Mouse (Mus musculus) spleen, adult 10 weeks (tissue): ENCODE data around the gene Tc2n. TPM values are rescaled to one million over a fixed set of nuclear protein-coding genes. Genes with fewer than 3 reads are reported as not detected.

Source experiments
- polyA plus RNA-seq: library from polyadenylated mRNA; stranded (reverse); fragments of 350-450 nt; fragmentation: Illumina TruSeq; extraction: RNeasy Lipid Tissue Mini Kit (QIAGEN cat#74804); gene quantifications from one replicate; pipeline ENCODE4 v1.2.3, GENCODE M21; 2015; ENCODE audit warnings: low replicate concordance; ENCODE audit not compliant: insufficient read depth

The Tc2n gene
- 0.52 TPM for polyA plus RNA-seq

DNA sequence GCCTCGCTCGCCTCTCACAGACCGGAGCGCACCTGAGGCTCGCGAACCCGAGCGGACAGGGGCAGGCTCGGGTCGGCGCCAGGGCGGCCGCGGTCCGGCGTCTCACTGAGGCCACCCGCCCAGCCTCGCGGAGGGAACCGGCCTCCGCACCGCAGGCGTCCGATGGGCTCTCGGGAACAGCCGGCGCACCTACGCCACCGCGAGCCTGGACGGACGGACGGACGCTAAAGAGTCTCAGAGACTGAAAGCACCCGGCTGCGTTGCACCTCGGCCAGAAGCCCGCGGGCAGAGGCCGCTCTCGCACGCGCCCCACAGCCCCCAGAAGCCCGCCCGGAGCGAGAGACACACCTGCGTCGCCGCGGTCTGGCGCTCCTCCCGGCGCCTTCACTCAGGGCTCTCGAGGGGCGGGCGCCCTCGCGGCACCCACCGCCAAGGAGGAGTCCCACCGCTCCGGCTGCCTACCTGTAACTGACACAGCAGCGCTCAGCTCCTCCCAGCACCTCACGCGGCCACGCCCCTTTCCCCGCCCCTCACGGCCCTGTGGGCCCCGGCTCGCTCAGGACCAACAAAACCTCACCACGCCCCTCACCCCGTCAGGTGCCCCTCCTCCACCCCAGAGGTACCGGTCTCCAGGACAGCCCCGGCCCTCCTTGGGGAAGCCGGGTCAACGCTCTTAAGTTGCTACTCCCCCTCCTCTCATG is at the start of gene Tc2n:
TSS of gene Tc2n (minus strand) at position 470 of the 701 bp plus-strand sequence.

Other genes with a start within 250 kb of the Tc2n start
- 60.7 TPM for gene Fbln5, start 100.5 kb upstream of the Tc2n start, polyA plus RNA-seq
- gene Trip11, start 194.7 kb upstream of the Tc2n start, polyA plus RNA-seq = 27.1 TPM
- gene Atxn3, start 239.7 kb upstream of the Tc2n start, polyA plus RNA-seq = 40.0 TPM